27 mouse cellular contexts compared by ENCODE assay signal in the genomic region with DNA sequence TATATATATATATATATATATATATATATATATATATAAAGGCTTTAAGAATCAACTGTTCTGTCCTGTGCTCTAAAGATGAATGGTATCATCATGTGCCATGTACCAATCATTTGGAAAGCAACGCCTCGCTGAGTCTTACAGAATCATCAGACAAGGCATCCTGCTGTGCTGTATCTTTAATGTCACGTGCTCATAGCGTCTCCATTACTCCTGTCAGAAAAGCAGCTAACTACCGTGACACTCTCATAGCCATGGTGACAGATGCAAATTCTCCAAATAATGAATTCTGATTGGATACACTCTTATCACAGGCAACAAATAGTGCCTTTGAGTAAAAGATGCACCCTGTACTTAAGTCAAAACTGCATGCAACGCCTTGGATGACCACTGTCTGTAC.
"Had no signal": no experiment of that assay in that cellular context is flagged by ENCODE, and none has a peak within 500 bp of the region (broad histone marks: within the 10 kb centered on the region; RNA-seq: fewer than 3 reads in every experiment).

No protein-coding gene starts in this region.

- H3K4me3 ChIP-seq: embryonic facial prominence, embryonic 10.5 days; embryonic facial prominence, embryonic 12.5 days; embryonic facial prominence, embryonic 13.5 days; embryonic facial prominence, embryonic 15.5 days; erythroblast, embryonic 14.5 days; forebrain, embryonic 10.5 days; forebrain, embryonic 12.5 days; forebrain, embryonic 13.5 days; forebrain, embryonic 15.5 days; gastrocnemius, adult 2 months; heart, adult 2 months had no signal

- H3K36me3 ChIP-seq: forebrain, embryonic 12.5 days; forebrain, embryonic 15.5 days had no signal

- H3K27me3 ChIP-seq: embryonic facial prominence, embryonic 12.5 days; embryonic facial prominence, embryonic 13.5 days; embryonic facial prominence, embryonic 15.5 days had no signal

- H3K4me2 ChIP-seq: embryonic facial prominence, embryonic 12.5 days; embryonic facial prominence, embryonic 13.5 days; embryonic facial prominence, embryonic 15.5 days; forebrain, embryonic 12.5 days; forebrain, embryonic 13.5 days; forebrain, embryonic 15.5 days had no signal

- DNase-seq: cerebellum, adult 8-10 months; cerebellum, adult 9-10 months; cerebellum, adult 9-11 months; cerebellum, postnatal 10 days; cerebellum, postnatal 14 days; cerebellum, postnatal 25 days; cerebellum, postnatal 36 days; embryo, embryonic 11 days; forebrain, postnatal 0 days; gastrocnemius, adult 2 months; gastrocnemius, postnatal 10 days; gastrocnemius, postnatal 14 days; gastrocnemius, postnatal 25 days; gastrocnemius, postnatal 36 days; heart, adult 18-20 months; heart, adult 2 months had no signal

- H3K9ac ChIP-seq: embryonic facial prominence, embryonic 12.5 days; embryonic facial prominence, embryonic 13.5 days; embryonic facial prominence, embryonic 15.5 days; forebrain, embryonic 12.5 days; forebrain, embryonic 13.5 days; forebrain, embryonic 15.5 days; forebrain, postnatal 0 days had no signal

- H3K27ac ChIP-seq: embryonic facial prominence, embryonic 10.5 days; forebrain, embryonic 10.5 days; forebrain, embryonic 12.5 days; forebrain, embryonic 13.5 days; forebrain, embryonic 15.5 days; gastrocnemius, adult 2 months; heart, adult 2 months had no signal

- ATAC-seq: forebrain, embryonic 13.5 days; forebrain, embryonic 14.5 days; forebrain, embryonic 15.5 days; forebrain, embryonic 16.5 days; forebrain, postnatal 0 days had no signal

- H3K9me3 ChIP-seq: embryonic facial prominence, embryonic 15.5 days had no signal
